Mouse (Mus musculus): ENCODE data around the gene Vstm2l. TPM values are rescaled to one million over a fixed set of nuclear protein-coding genes. Genes with fewer than 3 reads are reported as not detected.

Gene Vstm2l
- polyA plus RNA-seq, 1 experiment from 2014 or later = 9.5 TPM

GRCm38 (mm10) chr2:157887275-157888025 lies 27.0 kb upstream of the Vstm2l start:
- Histone ChIP-seq H3K4me2 (ENCODE audit: low read length) (no peak overlapping the region), H3K9me3 (ENCODE audit: control insufficient read depth, low read length) (no peaks in the 10 kb centered on the region), H3K27ac (ENCODE audit: low read depth, low read length) (peak overlapping the region; percentile 19), H3K4me1 (ENCODE audit: control insufficient read depth, insufficient read depth, low read depth, low read length) (peaks cover 21% of the 10 kb centered on the region), H3K27me3 (replicated peaks; ENCODE audit: control insufficient read depth, insufficient read depth, low read length) (no peaks in the 10 kb centered on the region), H3K36me3 (ENCODE audit: control insufficient read depth, insufficient read depth, low read length) (0 out of 2 replicates have a peak, but pooled peaks cover 3% of the 10 kb centered on the region), H3K9ac (ENCODE audit: low read depth, low read length) (no peak overlapping the region), H3K4me3 (ENCODE audit: low read length) (no peak overlapping the region)
- 19% methylated on average over 10 of the region's 10 CpGs for WGBS
- 0 out of 2 replicates have a peak, but pooled peaks have one; percentile 34 for ATAC-seq

- Histone ChIP-seq H3K9me3 (ENCODE audit: control insufficient read depth, low read length) (no peaks in the 10 kb centered on the region), H3K4me1 (ENCODE audit: control insufficient read depth, insufficient read depth, low read depth, low read length) (peaks cover 19% of the 10 kb centered on the region), H3K4me2 (ENCODE audit: low read length) (no peak overlapping the region), H3K36me3 (ENCODE audit: control insufficient read depth, insufficient read depth, low read length) (0 out of 2 replicates have a peak, but pooled peaks cover 3% of the 10 kb centered on the region), H3K4me3 (ENCODE audit: low read length) (no peak overlapping the region), H3K9ac (ENCODE audit: low read depth, low read length) (no peak overlapping the region), H3K27ac (ENCODE audit: low read depth, low read length) (no peak overlapping the region), H3K27me3 (replicated peaks; ENCODE audit: control insufficient read depth, insufficient read depth, low read length) (no peaks in the 10 kb centered on the region)
- 59% methylated on average over 6 of the region's 6 CpGs for WGBS
- ATAC-seq = no peak
Observed at GRCm38 (mm10) chr2:157891166-157891565, 23.3 kb upstream of the Vstm2l start.

GRCm38 (mm10) chr2:157897131-157897530 lies 17.3 kb upstream of the Vstm2l start:
- Histone ChIP-seq H3K27ac (ENCODE audit: low read depth, low read length) (no peak overlapping the region), H3K4me3 (ENCODE audit: low read length) (no peak overlapping the region), H3K27me3 (replicated peaks; ENCODE audit: control insufficient read depth, insufficient read depth, low read length) (no peaks in the 10 kb centered on the region), H3K36me3 (ENCODE audit: control insufficient read depth, insufficient read depth, low read length) (no peaks in the 10 kb centered on the region), H3K9ac (ENCODE audit: low read depth, low read length) (no peak overlapping the region), H3K4me2 (ENCODE audit: low read length) (no peak overlapping the region), H3K4me1 (ENCODE audit: control insufficient read depth, insufficient read depth, low read depth, low read length) (no peaks in the 10 kb centered on the region), H3K9me3 (ENCODE audit: control insufficient read depth, low read length) (no peaks in the 10 kb centered on the region)
- ATAC-seq = no peak
- WGBS = 71% methylated on average over 4 of the region's 4 CpGs

- no peaks in the 10 kb centered on the region for H3K9me3 ChIP-seq (ENCODE audit: control insufficient read depth, low read length)
- H3K36me3 ChIP-seq (ENCODE audit: control insufficient read depth, insufficient read depth, low read length) = no peaks in the 10 kb centered on the region
- peaks cover 27% of the 10 kb centered on the region for H3K4me1 ChIP-seq (ENCODE audit: control insufficient read depth, insufficient read depth, low read depth, low read length)
- H3K9ac ChIP-seq (ENCODE audit: low read depth, low read length) = peak overlapping the region; percentile 53
- under 1% methylated on average over 16 of the region's 16 CpGs for WGBS
- H3K4me2 ChIP-seq (ENCODE audit: low read length) = peak overlapping the region; percentile 86
- H3K27me3 ChIP-seq (replicated peaks; ENCODE audit: control insufficient read depth, insufficient read depth, low read length) = peaks cover 6% of the 10 kb centered on the region; the same call in 1 of the 2 replicates
- H3K4me3 ChIP-seq (ENCODE audit: low read length) = peak overlapping the region; percentile 35
- no peak for ATAC-seq
- H3K27ac ChIP-seq (ENCODE audit: low read depth, low read length) = peak overlapping the region; percentile 7; the same call in 1 of the 2 replicates
Observed at GRCm38 (mm10) chr2:157913204-157913636, 1.2 kb upstream of the Vstm2l start.

GRCm38 (mm10) chr2:157913705-157914104 lies 748 bp upstream of the Vstm2l start:
- Histone ChIP-seq H3K4me2 (ENCODE audit: low read length) (peak overlapping the region; percentile 86), H3K27ac (ENCODE audit: low read depth, low read length) (peak overlapping the region; percentile 7), H3K27me3 (replicated peaks; ENCODE audit: control insufficient read depth, insufficient read depth, low read length) (peaks cover 6% of the 10 kb centered on the region; the same call in 1 of the 2 replicates), H3K9me3 (ENCODE audit: control insufficient read depth, low read length) (no peaks in the 10 kb centered on the region), H3K36me3 (ENCODE audit: control insufficient read depth, insufficient read depth, low read length) (no peaks in the 10 kb centered on the region), H3K4me3 (ENCODE audit: low read length) (peak overlapping the region; percentile 73), H3K9ac (ENCODE audit: low read depth, low read length) (peak overlapping the region; percentile 53), H3K4me1 (ENCODE audit: control insufficient read depth, insufficient read depth, low read depth, low read length) (peaks cover 27% of the 10 kb centered on the region)
- 0% methylated on average over 4 of the region's 4 CpGs for WGBS
- 0 out of 2 replicates have a peak, but pooled peaks have one; percentile 34 for ATAC-seq

GRCm38 (mm10) chr2:157914889-157915517 lies 550 bp downstream of the Vstm2l start:
- Histone ChIP-seq H3K27ac (ENCODE audit: low read depth, low read length) (peak overlapping the region; percentile 88), H3K4me3 (ENCODE audit: low read length) (peak overlapping the region; percentile 73), H3K9ac (ENCODE audit: low read depth, low read length) (peak overlapping the region; percentile 86), H3K27me3 (replicated peaks; ENCODE audit: control insufficient read depth, insufficient read depth, low read length) (peaks cover 6% of the 10 kb centered on the region; the same call in 1 of the 2 replicates), H3K9me3 (ENCODE audit: control insufficient read depth, low read length) (no peaks in the 10 kb centered on the region), H3K4me1 (ENCODE audit: control insufficient read depth, insufficient read depth, low read depth, low read length) (peaks cover 27% of the 10 kb centered on the region), H3K4me2 (ENCODE audit: low read length) (peak overlapping the region; percentile 86), H3K36me3 (ENCODE audit: control insufficient read depth, insufficient read depth, low read length) (no peaks in the 10 kb centered on the region)
- 35% methylated on average over 41 of the region's 43 CpGs for WGBS
- ATAC-seq = peak; percentile 22

- Histone ChIP-seq H3K9ac (ENCODE audit: low read depth, low read length) (peak overlapping the region; percentile 46; the same call in 1 of the 2 replicates), H3K27me3 (replicated peaks; ENCODE audit: control insufficient read depth, insufficient read depth, low read length) (peaks cover 2% of the 10 kb centered on the region; the same call in 1 of the 2 replicates), H3K27ac (ENCODE audit: low read depth, low read length) (0 out of 2 replicates have a peak overlapping the region, but pooled peaks have one; percentile 2), H3K4me2 (ENCODE audit: low read length) (peak overlapping the region; percentile 86), H3K4me3 (ENCODE audit: low read length) (peak overlapping the region; percentile 1; the same call in 1 of the 2 replicates), H3K36me3 (ENCODE audit: control insufficient read depth, insufficient read depth, low read length) (no peaks in the 10 kb centered on the region), H3K9me3 (ENCODE audit: control insufficient read depth, low read length) (no peaks in the 10 kb centered on the region), H3K4me1 (ENCODE audit: control insufficient read depth, insufficient read depth, low read depth, low read length) (peaks cover 35% of the 10 kb centered on the region)
- 5% methylated on average over 10 of the region's 10 CpGs for WGBS
- no peak for ATAC-seq
Observed at GRCm38 (mm10) chr2:157918529-157918928, 4.1 kb downstream of the Vstm2l start.

GRCm38 (mm10) chr2:157921551-157921950 lies 7.1 kb downstream of the Vstm2l start:
- 54% methylated on average over 7 of the region's 7 CpGs for WGBS
- Histone ChIP-seq H3K4me3 (ENCODE audit: low read length) (no peak overlapping the region), H3K9me3 (ENCODE audit: control insufficient read depth, low read length) (no peaks in the 10 kb centered on the region), H3K36me3 (ENCODE audit: control insufficient read depth, insufficient read depth, low read length) (no peaks in the 10 kb centered on the region), H3K4me1 (ENCODE audit: control insufficient read depth, insufficient read depth, low read depth, low read length) (peaks cover 35% of the 10 kb centered on the region), H3K9ac (ENCODE audit: low read depth, low read length) (no peak overlapping the region; the same call in 1 of the 2 replicates), H3K27ac (ENCODE audit: low read depth, low read length) (no peak overlapping the region), H3K4me2 (ENCODE audit: low read length) (no peak overlapping the region), H3K27me3 (replicated peaks; ENCODE audit: control insufficient read depth, insufficient read depth, low read length) (0 out of 2 replicates have a peak, but pooled peaks cover 2% of the 10 kb centered on the region)
- peak; percentile 35; the same call in 1 of the 2 replicates for ATAC-seq

- H3K27ac ChIP-seq (ENCODE audit: low read depth, low read length) = peak overlapping the region; percentile 32; the same call in 1 of the 2 replicates
- ATAC-seq = no peak
- H3K4me1 ChIP-seq (ENCODE audit: control insufficient read depth, insufficient read depth, low read depth, low read length) = peaks cover 42% of the 10 kb centered on the region
- H3K4me3 ChIP-seq (ENCODE audit: low read length) = no peak overlapping the region
- no peaks in the 10 kb centered on the region for H3K27me3 ChIP-seq (replicated peaks; ENCODE audit: control insufficient read depth, insufficient read depth, low read length)
- H3K4me2 ChIP-seq (ENCODE audit: low read length) = peak overlapping the region; percentile 31
- H3K36me3 ChIP-seq (ENCODE audit: control insufficient read depth, insufficient read depth, low read length) = no peaks in the 10 kb centered on the region
- WGBS = 3% methylated on average over 7 of the region's 7 CpGs
- H3K9me3 ChIP-seq (ENCODE audit: control insufficient read depth, low read length) = no peaks in the 10 kb centered on the region
- peak overlapping the region; percentile 44 for H3K9ac ChIP-seq (ENCODE audit: low read depth, low read length)
Observed at GRCm38 (mm10) chr2:157923406-157923805, 9.0 kb downstream of the Vstm2l start.
